Mouse (Mus musculus) cerebellum, adult 2 months (tissue): ENCODE data around the gene Usp24.

Source experiments
- CTCF ChIP-seq: fragments of 200-500 bp; IDR thresholded peaks from 2 replicates; pipeline ENCODE4 v1.5.1; 2011; ENCODE audit warnings: low read depth, mild to moderate bottlenecking, control low read depth, low read length, moderate library complexity, borderline replicate concordance; ENCODE audit not compliant: insufficient read depth
- POLR2A ChIP-seq: fragments of 200-500 bp; IDR thresholded peaks from 2 replicates; pipeline ENCODE4 v1.6.1; 2011; ENCODE audit warnings: low read length, control low read depth, borderline replicate concordance; ENCODE audit not compliant: insufficient read depth

DNA sequence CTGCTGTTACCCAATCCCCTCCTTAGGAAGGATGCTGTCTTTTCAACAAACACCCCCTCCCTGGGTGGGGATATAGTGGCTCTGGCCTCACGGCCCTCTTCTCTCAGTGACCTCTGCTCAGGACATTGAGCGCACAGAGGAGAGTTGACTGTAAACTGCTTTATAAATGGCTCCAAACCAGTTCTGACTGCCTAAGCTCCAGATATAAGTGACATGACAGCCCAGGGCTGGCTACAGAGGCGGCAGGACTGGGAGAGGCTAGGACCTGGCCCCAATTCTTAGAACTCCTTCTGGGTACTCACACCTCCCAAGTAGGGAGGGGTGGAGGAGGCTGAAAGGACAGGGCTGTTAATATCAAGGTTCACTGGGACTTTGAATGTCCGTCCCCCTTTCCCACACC, 174.6 kb downstream of the Usp24 start:
- TF ChIP-seq CTCF = no peak
- TF ChIP-seq POLR2A = no peak
